Mouse (Mus musculus): ENCODE results near the gene Uba52. TPM values are rescaled to one million over a fixed set of nuclear protein-coding genes. Genes with fewer than 3 reads are reported as not detected.

Uba52 gene
- total RNA-seq, 2 experiments from 2014 or later, result 1,604 to 1,674 TPM

GRCm38 (mm10) chr8:70505698-70506327 is 4.8 kb downstream of the Uba52 start:
- no peak for DNase-seq (ENCODE audit: low spot score in 2 of 2)

GRCm38 (mm10) chr8:70504851-70505250 is 5.8 kb downstream of the Uba52 start:
- DNase-seq (ENCODE audit: low spot score in 2 of 2), result peak in 1 of 2 experiments; percentile 80

GRCm38 (mm10) chr8:70504291-70504716 is 6.3 kb downstream of the Uba52 start:
- DNase-seq (ENCODE audit: low spot score in 2 of 2), result peak; percentile 74 to 82

GRCm38 (mm10) chr8:70503062-70503750 is 7.4 kb downstream of the Uba52 start:
- peak; percentile 73 to 77 for DNase-seq (ENCODE audit: low spot score in 2 of 2)

DNA sequence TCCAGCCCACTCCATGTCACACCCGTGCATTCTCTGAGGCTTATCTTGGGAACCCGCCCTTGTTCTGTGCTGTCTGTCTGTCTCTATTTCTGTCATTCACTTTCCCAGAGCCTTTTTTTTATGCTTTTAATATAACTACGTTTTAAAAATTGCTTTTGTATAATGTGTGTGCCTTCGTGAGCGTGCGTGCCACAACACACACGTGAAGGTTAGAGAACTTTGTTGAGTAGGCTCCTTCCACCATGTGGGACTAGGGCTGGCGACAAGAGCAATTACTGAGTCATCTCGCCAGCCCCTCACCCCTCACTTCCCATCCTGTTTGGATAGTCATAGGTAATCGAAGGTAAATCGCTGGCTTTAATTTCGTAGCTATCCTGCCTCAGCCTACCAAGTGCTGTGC is 8.1 kb downstream of the Uba52 start:
- DNase-seq (ENCODE audit: low spot score in 2 of 2), result no peak

DNA sequence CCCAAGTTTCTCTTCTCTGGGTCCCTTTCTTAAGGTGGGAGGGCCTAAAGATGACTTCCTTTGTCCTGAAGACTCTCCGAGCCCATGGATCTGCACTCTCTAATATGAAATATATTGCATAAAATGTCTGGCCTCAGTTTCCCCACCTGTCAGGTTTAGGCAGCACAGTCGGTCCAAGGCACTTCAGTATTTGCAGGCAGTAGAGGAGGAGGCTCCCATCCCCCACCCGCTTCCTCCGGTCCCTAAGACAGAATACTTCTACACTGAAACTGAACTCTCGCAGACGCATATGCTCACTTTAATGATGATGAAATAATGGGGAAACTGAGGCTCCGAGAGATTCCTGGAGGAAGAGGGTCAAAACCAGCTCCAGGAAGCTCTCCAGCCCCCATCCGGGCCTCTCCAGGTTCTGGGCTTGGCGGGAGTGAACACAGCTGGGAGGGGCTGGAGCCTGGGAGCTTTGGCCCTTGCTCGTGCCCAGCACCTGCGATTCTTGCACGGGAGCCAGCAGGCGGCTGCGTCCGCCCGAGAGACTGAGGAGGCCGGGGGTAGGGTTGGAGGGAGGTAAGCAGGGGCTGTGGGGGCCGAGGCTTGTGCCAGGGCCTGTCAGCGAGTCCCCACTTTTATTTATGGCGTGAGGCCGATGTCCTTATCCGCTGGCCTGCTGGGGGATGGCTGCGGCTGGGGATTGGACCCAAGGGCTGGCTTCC is 8.6 kb downstream of the Uba52 start:
- DNase-seq (ENCODE audit: low spot score in 2 of 2), result peak in 1 of 2 experiments; percentile 81

GRCm38 (mm10) chr8:70500386-70501301 is 10.0 kb downstream of the Uba52 start:
- DNase-seq (ENCODE audit: low spot score in 2 of 2), result no peak

- no peak for DNase-seq (ENCODE audit: low spot score in 2 of 2)
Measured at GRCm38 (mm10) chr8:70495771-70496062, 14.9 kb downstream of the Uba52 start.

DNA sequence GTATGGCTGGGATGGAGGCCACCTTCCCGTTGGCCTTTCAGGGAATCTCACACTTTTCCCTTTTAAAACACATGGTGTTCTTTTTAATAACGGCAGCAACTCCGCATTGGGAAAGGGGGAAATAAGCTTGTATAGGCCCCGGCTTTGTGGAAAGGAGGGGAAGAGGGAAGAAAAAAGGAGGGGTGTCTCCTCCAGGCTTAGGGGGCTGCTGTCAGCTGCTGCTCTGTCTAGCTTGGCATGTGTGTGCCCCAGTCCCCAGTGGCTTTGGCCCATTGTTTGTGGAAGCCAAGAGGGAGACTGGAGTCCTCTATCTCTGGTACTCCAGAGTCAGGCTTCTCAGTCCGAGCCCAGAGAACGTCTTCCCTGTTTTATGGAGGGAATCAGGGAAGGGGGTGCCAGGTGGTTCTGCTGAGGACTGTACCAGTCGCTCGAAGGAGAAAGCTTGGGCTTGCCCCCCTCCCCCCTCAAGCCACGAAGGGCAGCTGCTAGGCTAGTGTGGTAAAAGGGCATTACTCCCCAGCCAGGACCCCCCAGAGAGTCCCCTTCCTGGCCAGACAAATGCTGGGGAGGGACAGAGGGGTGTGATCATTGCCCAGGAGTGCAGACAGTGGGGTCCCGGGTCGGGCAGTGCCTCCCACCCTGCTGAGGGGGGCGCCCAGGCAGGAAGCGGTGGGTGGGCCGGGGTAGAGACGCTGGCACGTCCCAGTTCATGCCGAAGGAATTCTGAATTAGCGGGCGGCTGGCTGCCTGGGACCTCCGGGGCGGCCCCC is 15.4 kb downstream of the Uba52 start:
- no peak for DNase-seq (ENCODE audit: low spot score in 2 of 2)

- DNase-seq (ENCODE audit: low spot score in 2 of 2), result no peak
Measured at GRCm38 (mm10) chr8:70494416-70494945, 16.1 kb downstream of the Uba52 start.

DNA sequence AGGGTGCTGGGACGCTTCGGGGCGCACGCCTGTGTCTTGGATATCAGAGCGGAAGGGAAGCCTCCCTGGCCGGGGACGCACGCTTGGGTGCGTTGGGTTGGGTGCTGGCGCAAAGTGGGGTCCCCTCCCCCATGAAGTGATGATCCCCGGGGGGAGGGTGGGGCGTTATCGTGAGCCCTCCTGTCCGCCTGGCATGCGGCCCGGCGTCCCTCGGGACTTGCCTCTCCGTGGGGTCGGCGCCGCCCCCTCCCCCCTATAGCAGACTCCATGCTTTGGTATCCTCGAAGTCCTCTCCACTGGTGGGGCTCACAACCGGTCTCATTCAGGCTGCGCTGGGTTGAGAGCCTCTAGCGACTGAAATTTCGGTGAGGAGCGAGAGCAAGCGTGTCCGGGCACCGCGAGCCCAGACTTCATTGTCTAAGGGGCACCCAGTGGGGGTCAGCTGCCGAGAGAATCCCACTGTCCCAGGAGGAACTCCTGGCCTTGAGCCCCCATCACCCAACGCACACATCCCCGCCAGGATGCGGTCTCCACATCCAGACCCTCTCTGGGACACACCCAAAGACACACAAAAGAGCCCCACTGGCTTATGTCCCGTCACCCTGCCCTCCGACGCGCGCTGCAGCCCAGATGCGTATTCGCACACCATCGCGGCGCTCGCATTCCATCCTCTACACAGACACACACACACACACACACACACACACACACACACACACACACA is 16.7 kb downstream of the Uba52 start:
- DNase-seq (ENCODE audit: low spot score in 2 of 2), result no peak

- DNase-seq (ENCODE audit: low spot score in 2 of 2), result no peak
Measured at GRCm38 (mm10) chr8:70492664-70493640, 17.6 kb downstream of the Uba52 start, which contains the start of gene Crlf1. Crlf1 (plus strand) TSS chr8:70493158.

- no peak for DNase-seq (ENCODE audit: low spot score in 2 of 2)
Measured at GRCm38 (mm10) chr8:70490880-70491495, 19.6 kb downstream of the Uba52 start.

DNA sequence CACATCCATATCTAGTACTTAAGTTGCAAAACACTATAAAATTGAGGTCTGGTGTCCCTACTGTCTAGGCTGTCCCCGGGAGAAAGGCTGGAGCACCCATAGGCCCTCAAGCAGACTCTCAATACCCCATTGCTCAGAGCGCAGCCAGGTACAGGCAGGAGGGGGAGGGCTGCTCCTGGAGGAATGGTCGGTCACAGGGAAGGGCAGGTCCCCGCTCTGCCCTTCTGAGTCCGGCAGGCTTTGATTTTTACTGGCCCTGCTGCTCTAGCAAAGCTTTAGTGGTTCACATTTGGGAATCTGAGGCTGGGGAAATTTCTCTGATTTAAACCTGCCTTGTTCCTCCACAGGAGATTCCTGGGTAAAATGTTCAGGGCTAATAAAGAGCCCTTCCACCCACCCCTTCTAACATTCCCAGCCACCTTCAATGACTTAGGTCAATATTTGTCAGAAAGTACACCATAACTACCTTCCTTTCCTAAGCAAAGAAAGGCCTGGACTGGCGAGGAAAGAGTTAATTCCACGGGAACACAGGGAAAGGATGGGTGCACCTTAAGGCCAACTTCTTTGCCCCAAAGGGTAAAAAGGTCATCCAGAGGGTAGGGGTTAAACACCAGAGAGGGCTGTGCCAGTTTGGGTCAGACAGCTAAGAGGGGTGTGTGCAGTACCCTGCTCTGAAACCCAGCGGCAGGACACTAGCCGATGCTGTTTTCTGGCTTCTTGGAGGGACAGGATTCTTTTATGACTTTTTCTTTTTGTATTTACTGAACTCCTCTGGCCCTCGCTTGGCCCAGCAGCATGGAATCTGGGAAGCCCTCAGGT is 20.3 kb downstream of the Uba52 start:
- DNase-seq (ENCODE audit: low spot score in 2 of 2), result no peak

DNA sequence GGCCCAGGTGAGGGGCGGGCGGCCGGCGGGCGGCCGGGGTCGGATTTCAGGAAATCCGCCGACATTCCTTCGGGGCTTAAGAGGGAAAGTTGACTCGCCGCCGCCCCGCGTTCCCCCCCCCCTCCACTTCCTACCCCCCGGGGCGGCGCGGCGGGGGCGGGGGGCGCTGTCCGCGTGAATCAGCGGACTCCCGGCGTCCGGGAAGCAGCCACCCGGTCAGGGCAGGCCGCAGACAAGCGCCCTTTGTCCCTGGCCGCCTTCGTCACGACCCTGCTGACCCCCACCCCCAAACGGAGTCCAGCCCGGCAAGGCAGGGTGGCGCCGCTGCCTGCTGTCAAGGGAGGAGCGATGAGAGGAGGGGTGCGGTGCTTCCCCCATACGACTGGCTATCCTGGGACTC is 21.0 kb downstream of the Uba52 start:
- no peak for DNase-seq (ENCODE audit: low spot score in 2 of 2)

DNA sequence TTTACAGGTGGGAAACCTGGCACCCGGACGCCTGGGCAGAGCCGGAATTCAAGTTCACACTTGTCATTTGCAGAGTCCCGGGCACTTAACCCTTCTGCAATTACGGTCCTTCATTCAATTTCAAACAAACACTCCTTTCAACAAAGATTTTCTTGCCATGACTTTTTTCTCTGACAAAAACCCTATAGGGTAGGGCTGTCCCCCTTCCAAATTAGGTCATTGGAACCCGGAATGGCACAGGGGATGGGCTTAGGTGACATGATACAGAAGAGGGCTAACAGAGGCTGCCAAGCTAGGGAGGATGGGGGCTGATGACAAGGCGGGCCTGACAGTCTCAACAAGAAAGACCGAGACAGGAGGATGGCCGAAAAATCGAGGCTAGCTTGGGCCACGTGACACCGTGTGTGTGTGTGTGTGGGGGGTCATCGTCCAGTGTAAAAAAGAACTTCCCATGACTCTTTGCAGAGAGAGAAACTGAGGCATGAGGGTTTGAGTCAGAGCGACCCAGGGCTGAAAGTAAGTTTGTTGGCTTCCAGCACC is 21.6 kb downstream of the Uba52 start:
- DNase-seq (ENCODE audit: low spot score in 2 of 2), result no peak

Data from gastrocnemius, postnatal 4 days (tissue).